Mouse (Mus musculus) ovary, adult 10 weeks (tissue): ENCODE results near the gene Obox7. TPM values are rescaled to one million over a fixed set of nuclear protein-coding genes. Genes with fewer than 3 reads are reported as not detected.

Experiments
- polyA plus RNA-seq: library from polyadenylated mRNA; stranded (reverse); fragments of 350-450 nt; fragmentation: Illumina TruSeq; extraction: RNeasy Lipid Tissue Mini Kit (QIAGEN cat#74804); gene quantifications from one replicate; pipeline ENCODE4 v1.2.3, GENCODE M21; 2014

Obox7 gene
- polyA plus RNA-seq = 11.9 TPM

DNA sequence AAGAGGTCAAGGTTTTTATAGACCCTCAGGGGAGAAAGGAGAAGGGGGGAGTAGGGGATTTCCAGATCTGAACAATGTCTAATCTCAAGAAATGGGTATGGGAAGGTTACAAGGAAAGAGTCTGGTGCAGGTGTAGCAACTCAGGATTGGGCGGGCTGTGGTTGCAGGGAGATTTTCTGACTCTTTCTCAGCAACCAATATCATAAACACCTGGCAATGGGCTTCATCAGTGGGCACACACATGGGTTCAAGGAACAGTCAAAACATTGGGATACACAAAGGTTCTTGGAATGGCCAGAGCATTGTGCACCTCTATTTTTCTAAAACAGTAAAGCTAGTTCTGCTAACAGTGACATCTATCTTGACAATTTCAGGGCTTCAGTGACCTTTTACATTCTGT lies at the start of gene Obox7:
Gene Obox7 (plus strand): TSS at position 301 of the 400 bp plus-strand sequence.

Other genes starting within 250 kb of the Obox7 start
- not detected for gene Sult2a8, start 212.7 kb upstream of the Obox7 start, polyA plus RNA-seq
- not detected for gene Sult2a7, start 165.3 kb upstream of the Obox7 start, polyA plus RNA-seq
- 0.26 TPM for gene Vmn1r90, start 96.0 kb upstream of the Obox7 start, polyA plus RNA-seq